Mouse (Mus musculus) thymus, postnatal 10 days (tissue): ENCODE results near the gene Nme7.

Experiments
- DNase-seq, 2 experiments: peaks; one replicate each; pipeline ENCODE4 v3.0.0; 2021; ENCODE audit warnings: low spot score in 2 of 2

The Nme7 gene

GRCm38 (mm10) chr1:164303821-164304220, at the start of gene Nme7:
Gene Nme7, plus strand, starts transcription at chr1:164304121.
- DNase-seq, result no peak

GRCm38 (mm10) chr1:164254836-164255235, 49.1 kb upstream of the Nme7 start:
- no peak for DNase-seq

GRCm38 (mm10) chr1:164260171-164261028, 43.5 kb upstream of the Nme7 start:
- no peak for DNase-seq

- no peak for DNase-seq
Observed at GRCm38 (mm10) chr1:164261553-164261952, 42.4 kb upstream of the Nme7 start.

- DNase-seq, result no peak
Observed at GRCm38 (mm10) chr1:164270941-164271340, 33.0 kb upstream of the Nme7 start.

GRCm38 (mm10) chr1:164273659-164274058, 30.3 kb upstream of the Nme7 start:
- no peak for DNase-seq

GRCm38 (mm10) chr1:164275455-164275954, 28.4 kb upstream of the Nme7 start, which contains the start of gene Ccdc181:
Gene Ccdc181, plus strand, starts transcription at chr1:164275585.
- peak; percentile 97 to 99 for DNase-seq

GRCm38 (mm10) chr1:164276552-164276951, 27.4 kb upstream of the Nme7 start:
- DNase-seq, result no peak

GRCm38 (mm10) chr1:164279332-164279731, 24.6 kb upstream of the Nme7 start:
- peak; percentile 31 to 37 for DNase-seq

- no peak for DNase-seq
Observed at GRCm38 (mm10) chr1:164284007-164284406, 19.9 kb upstream of the Nme7 start.

- DNase-seq, result no peak
Observed at GRCm38 (mm10) chr1:164287406-164287805, 16.5 kb upstream of the Nme7 start.

GRCm38 (mm10) chr1:164292040-164292439, 11.9 kb upstream of the Nme7 start:
- no peak for DNase-seq

GRCm38 (mm10) chr1:164294071-164294470, 9.8 kb upstream of the Nme7 start:
- DNase-seq, result no peak

- DNase-seq, result no peak
Observed at GRCm38 (mm10) chr1:164296473-164296872, 7.4 kb upstream of the Nme7 start.

- no peak for DNase-seq
Observed at GRCm38 (mm10) chr1:164301949-164302348, 2.0 kb upstream of the Nme7 start.

GRCm38 (mm10) chr1:164307124-164307751, 3.3 kb downstream of the Nme7 start, which contains the start of gene Blzf1:
Gene Blzf1, minus strand, starts transcription at chr1:164307489.
- DNase-seq, result peak; percentile 97 to 99

GRCm38 (mm10) chr1:164307922-164308321, 4.0 kb downstream of the Nme7 start:
- DNase-seq, result no peak

GRCm38 (mm10) chr1:164314085-164314484, 10.2 kb downstream of the Nme7 start:
- no peak for DNase-seq

- DNase-seq, result peak; percentile 21 to 46
Observed at GRCm38 (mm10) chr1:164315266-164315665, 11.3 kb downstream of the Nme7 start.

- DNase-seq, result peak; percentile 30 to 76
Observed at GRCm38 (mm10) chr1:164316697-164317096, 12.8 kb downstream of the Nme7 start.

- no peak for DNase-seq
Observed at GRCm38 (mm10) chr1:164317261-164317660, 13.3 kb downstream of the Nme7 start.

- DNase-seq, result no peak
Observed at GRCm38 (mm10) chr1:164318474-164318873, 14.6 kb downstream of the Nme7 start.
